Mouse (Mus musculus) liver, adult (tissue): ENCODE data around the gene Mamstr.

ENCODE experiments used
- GATA4 ChIP-seq: IDR thresholded peaks from 2 replicates; pipeline ENCODE4 v1.6.1; 2014; ENCODE audit warnings: mild to moderate bottlenecking, low read length; ENCODE audit not compliant: insufficient replicate concordance

Mamstr gene

GRCm38 (mm10) chr7:45624718-45625117 lies 15.1 kb upstream of the Mamstr start:
- no peak for TF ChIP-seq GATA4

DNA sequence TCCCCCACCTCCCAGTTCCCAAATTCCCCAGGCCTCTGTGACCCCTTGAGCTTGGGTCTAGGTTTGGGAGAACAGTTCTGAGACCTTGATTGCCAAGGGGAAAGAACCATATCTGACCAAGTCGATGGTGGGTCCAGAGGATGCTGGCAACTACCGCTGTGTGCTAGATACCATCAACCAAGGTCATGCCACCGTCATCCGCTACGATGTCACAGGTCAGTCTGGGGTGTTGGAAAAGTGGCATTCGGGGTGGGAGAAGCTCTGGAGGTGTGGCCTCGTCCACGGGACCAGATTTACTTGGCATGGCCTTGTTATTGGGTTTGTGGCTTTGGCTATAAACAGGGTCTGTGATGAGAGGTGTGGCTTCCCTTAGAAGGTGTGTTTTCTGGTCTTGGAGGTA lies 14.3 kb upstream of the Mamstr start:
- no peak for TF ChIP-seq GATA4

- no peak for TF ChIP-seq GATA4
Observed at GRCm38 (mm10) chr7:45626571-45627076, 13.2 kb upstream of the Mamstr start.

GRCm38 (mm10) chr7:45627261-45627660 lies 12.5 kb upstream of the Mamstr start, which contains the start of gene Rasip1:
Rasip1 (plus strand) TSS chr7:45627488.
- peak; percentile 23; the same call in 1 of the 2 replicates for TF ChIP-seq GATA4

- TF ChIP-seq GATA4 = no peak; the same call in 1 of the 2 replicates
Observed at GRCm38 (mm10) chr7:45628364-45629294, 11.1 kb upstream of the Mamstr start.

- no peak for TF ChIP-seq GATA4
Observed at GRCm38 (mm10) chr7:45630064-45630907, 9.5 kb upstream of the Mamstr start.

- TF ChIP-seq GATA4 = no peak
Observed at GRCm38 (mm10) chr7:45632499-45632898, 7.3 kb upstream of the Mamstr start.

DNA sequence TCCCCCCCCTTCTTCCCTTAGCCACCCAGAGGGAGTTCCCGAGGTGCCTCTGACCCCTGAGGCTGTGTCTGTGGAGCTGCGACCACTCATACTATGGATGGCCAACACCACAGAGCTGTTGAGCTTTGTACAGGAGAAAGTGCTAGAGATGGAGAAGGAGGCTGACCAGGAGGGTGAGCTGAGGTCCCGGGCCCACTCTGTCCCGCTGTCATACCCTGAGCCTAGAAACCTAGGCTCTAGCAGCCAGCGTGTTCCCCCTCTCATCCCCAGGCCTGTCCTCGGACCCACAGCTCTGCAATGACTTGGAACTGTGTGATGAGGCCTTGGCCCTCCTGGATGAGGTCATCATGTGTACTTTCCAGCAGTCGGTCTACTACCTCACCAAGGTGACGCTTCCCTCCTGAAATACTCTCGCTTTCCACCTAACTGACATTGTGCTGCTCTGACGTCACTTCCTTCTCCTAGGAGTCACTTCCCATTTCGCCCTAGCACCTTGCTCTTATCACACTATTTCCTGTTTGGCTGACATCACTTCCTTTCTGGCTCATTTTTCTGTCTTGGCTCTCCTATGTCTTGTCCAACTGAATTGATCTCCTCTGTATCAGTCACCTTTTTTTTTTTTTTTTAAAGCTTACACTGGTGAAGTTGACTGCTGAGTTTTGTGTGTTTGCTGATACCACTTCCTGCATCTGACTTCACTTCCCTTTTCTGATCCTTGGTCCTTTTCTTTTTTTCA lies 4.7 kb upstream of the Mamstr start:
- TF ChIP-seq GATA4 = no peak

GRCm38 (mm10) chr7:45635711-45636688 lies 3.8 kb upstream of the Mamstr start:
- TF ChIP-seq GATA4 = no peak

DNA sequence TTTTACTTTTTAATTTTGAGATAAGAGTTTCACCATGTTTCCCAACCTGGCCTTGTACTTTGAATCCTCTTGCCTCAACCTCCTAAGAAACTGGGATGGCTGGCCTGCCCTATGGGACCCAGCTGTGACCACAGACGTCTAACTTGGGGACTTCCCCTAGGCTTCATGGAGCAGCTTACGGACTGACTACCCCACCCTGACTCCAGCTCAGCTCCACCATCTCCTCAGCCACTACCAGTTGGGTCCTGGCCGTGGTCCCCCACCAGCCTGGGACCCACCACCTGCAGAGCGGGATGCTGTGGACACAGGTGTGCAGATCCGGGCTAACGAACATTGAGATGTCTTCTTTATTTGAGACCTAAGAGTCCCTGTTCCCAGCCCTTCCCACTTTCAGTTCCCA lies 2.1 kb upstream of the Mamstr start:
- TF ChIP-seq GATA4 = no peak

- TF ChIP-seq GATA4 = no peak
Observed at GRCm38 (mm10) chr7:45638623-45639401, 965 bp upstream of the Mamstr start.

- no peak for TF ChIP-seq GATA4
Observed at GRCm38 (mm10) chr7:45640191-45640957, 597 bp downstream of the Mamstr start.
